Mouse (Mus musculus) CH12.LX (cell line): Measurements from ENCODE around the gene Prss29. TPM values are rescaled to one million over a fixed set of nuclear protein-coding genes. Genes with fewer than 3 reads are reported as not detected.

Experiments
- DNase-seq: peaks from one replicate; pipeline ENCODE4 v3.0.0-alpha.2; 2013; ENCODE audit errors: extremely low read depth
- H3K27ac ChIP-seq: 2 replicates; pipeline ENCODE4 v1.5.1; 2012; ENCODE audit warnings: low read depth, mild to moderate bottlenecking, control low read depth, moderate library complexity; ENCODE audit not compliant: insufficient read depth
- H3K27me3 ChIP-seq: replicated peaks from 2 replicates; pipeline ENCODE3; 2012; ENCODE audit warnings: inconsistent platforms
- H3K36me3 ChIP-seq, 2 experiments: replicated peaks in 1 of 2; 2 replicates each; pipeline versions ENCODE3 to v1.6.1; 2012; ENCODE audit warnings: inconsistent platforms in 1 of 2, low read length in 1 of 2, mild to moderate bottlenecking in 1 of 2, mixed read lengths in 1 of 2, moderate library complexity in 1 of 2; ENCODE audit not compliant: control insufficient read depth in 1 of 2, insufficient read depth in 1 of 2
- H3K4me1 ChIP-seq, 2 experiments: 2 replicates each; pipeline ENCODE4 v1.6.1; 2012; ENCODE audit warnings: inconsistent platforms in 1 of 2, moderate library complexity in 1 of 2; ENCODE audit not compliant: insufficient read depth in 2 of 2, control insufficient read depth in 1 of 2
- H3K4me2 ChIP-seq: 2 replicates; pipeline ENCODE4 v1.6.1; 2012; ENCODE audit warnings: low read depth, mild to moderate bottlenecking, control low read depth; ENCODE audit not compliant: poor library complexity, insufficient read depth, severe bottlenecking
- H3K4me3 ChIP-seq, 3 experiments: fragments of 150-350 bp in 1 of 3; sonication (generic) in 1 of 3; replicated peaks in 1 of 3; 2 replicates each; pipeline versions ENCODE3 to v1.5.1; 2011 to 2012; ENCODE audit warnings: low read depth in 2 of 3, low read length in 2 of 3, mild to moderate bottlenecking in 2 of 3, moderate library complexity in 2 of 3, control low read depth in 1 of 3, improper control_type of control experiment in 1 of 3, inconsistent platforms in 1 of 3, mixed read lengths in 1 of 3; ENCODE audit not compliant: poor library complexity in 1 of 3
- H3K79me2 ChIP-seq: replicated peaks from 2 replicates; pipeline ENCODE4 v1.6.1; 2012; ENCODE audit warnings: mild to moderate bottlenecking, moderate library complexity; ENCODE audit not compliant: control insufficient read depth, poor library complexity, insufficient read depth, severe bottlenecking; ENCODE audit errors: extremely low read depth
- H3K9ac ChIP-seq: 2 replicates; pipeline ENCODE4 v1.6.1; 2012; ENCODE audit warnings: low read depth, mild to moderate bottlenecking, control low read depth, moderate library complexity; ENCODE audit not compliant: insufficient read depth
- H3K9me3 ChIP-seq: replicated peaks from 2 replicates; pipeline ENCODE3; 2012; ENCODE audit warnings: low read length, inconsistent platforms, mixed read lengths
- BHLHE40 ChIP-seq: IDR thresholded peaks from 2 replicates; pipeline ENCODE4 v1.6.1; 2011; ENCODE audit warnings: mild to moderate bottlenecking, low read depth, low read length, improper control_type of control experiment
- CHD1 ChIP-seq: IDR thresholded peaks from 2 replicates; pipeline ENCODE4 v1.6.1; 2012; ENCODE audit warnings: low read depth, low read length, improper control_type of control experiment, inconsistent platforms
- CHD2 ChIP-seq: IDR thresholded peaks from 2 replicates; pipeline ENCODE4 v1.6.1; 2011; ENCODE audit warnings: low read length, improper control_type of control experiment
- E2F4 ChIP-seq: IDR thresholded peaks from 2 replicates; pipeline ENCODE4 v1.6.1; 2011; ENCODE audit warnings: low read depth, low read length, improper control_type of control experiment; ENCODE audit not compliant: insufficient replicate concordance
- EP300 ChIP-seq: IDR thresholded peaks from 2 replicates; pipeline ENCODE4 v1.6.1; 2011; ENCODE audit warnings: low read length, improper control_type of control experiment
- ETS1 ChIP-seq: conservative IDR thresholded peaks from 2 replicates; pipeline ENCODE4 v1.6.1; 2012; ENCODE audit warnings: low read depth, mild to moderate bottlenecking, inconsistent platforms, low read length, improper control_type of control experiment, moderate library complexity
- HCFC1 ChIP-seq: IDR thresholded peaks from 2 replicates; pipeline ENCODE4 v1.6.1; 2012; ENCODE audit warnings: low read depth, mild to moderate bottlenecking, inconsistent platforms, low read length, improper control_type of control experiment
- IRF4 ChIP-seq: IDR thresholded peaks from 2 replicates; pipeline ENCODE4 v1.6.1; 2014; ENCODE audit warnings: low read depth, mild to moderate bottlenecking, inconsistent platforms, low read length, improper control_type of control experiment
- KAT2A ChIP-seq: IDR thresholded peaks from 2 replicates; pipeline ENCODE4 v1.6.1; 2012; ENCODE audit warnings: low read length, improper control_type of control experiment, inconsistent platforms; ENCODE audit not compliant: insufficient replicate concordance
- MAFK ChIP-seq: IDR thresholded peaks from 2 replicates; pipeline ENCODE4 v1.6.1; 2011; ENCODE audit warnings: low read length, improper control_type of control experiment; ENCODE audit not compliant: insufficient replicate concordance
- MAZ ChIP-seq: IDR thresholded peaks from 2 replicates; pipeline ENCODE4 v1.6.1; 2012; ENCODE audit warnings: low read depth, mild to moderate bottlenecking, inconsistent platforms, low read length, improper control_type of control experiment, moderate library complexity
- MEF2A ChIP-seq: IDR thresholded peaks from 2 replicates; pipeline ENCODE4 v1.6.1; 2014; ENCODE audit warnings: low read depth, mild to moderate bottlenecking, inconsistent platforms, low read length, improper control_type of control experiment, borderline replicate concordance
- MXI1 ChIP-seq: IDR thresholded peaks from 2 replicates; pipeline ENCODE4 v1.6.1; 2011; ENCODE audit warnings: mild to moderate bottlenecking, low read depth, low read length, improper control_type of control experiment
- MYC ChIP-seq: IDR thresholded peaks from 2 replicates; pipeline ENCODE4 v1.6.1; 2011; ENCODE audit warnings: low read depth, mild to moderate bottlenecking, improper control_type of control experiment, low read length
- NELFE ChIP-seq: IDR thresholded peaks from 2 replicates; pipeline ENCODE4 v1.6.1; 2011; ENCODE audit warnings: low read depth, low read length, improper control_type of control experiment
- NRF1 ChIP-seq: IDR thresholded peaks from 2 replicates; pipeline ENCODE4 v1.6.1; 2014; ENCODE audit warnings: low read depth, mild to moderate bottlenecking, inconsistent platforms, low read length, improper control_type of control experiment, moderate library complexity
- POLR2A ChIP-seq: IDR thresholded peaks from 2 replicates; pipeline ENCODE4 v1.6.1; 2011; ENCODE audit warnings: low read depth, mild to moderate bottlenecking, improper control_type of control experiment, low read length
- POLR2AphosphoS2 ChIP-seq: IDR thresholded peaks from 2 replicates; pipeline ENCODE4 v1.6.1; 2011; ENCODE audit warnings: low read depth, low read length, improper control_type of control experiment
- RAD21 ChIP-seq: IDR thresholded peaks from 2 replicates; pipeline ENCODE4 v1.6.1; 2011; ENCODE audit warnings: low read depth, mild to moderate bottlenecking, low read length, improper control_type of control experiment, moderate library complexity
- RCOR1 ChIP-seq: conservative IDR thresholded peaks from 2 replicates; pipeline ENCODE4 v1.6.1; 2012; ENCODE audit warnings: low read depth, mild to moderate bottlenecking, inconsistent platforms, low read length, improper control_type of control experiment
- SIN3A ChIP-seq: IDR thresholded peaks from 2 replicates; pipeline ENCODE4 v1.6.1; 2012; ENCODE audit warnings: low read length, improper control_type of control experiment, inconsistent platforms
- TBP ChIP-seq: conservative IDR thresholded peaks from 2 replicates; pipeline ENCODE4 v1.6.1; 2011; ENCODE audit warnings: low read depth, low read length, improper control_type of control experiment
- USF2 ChIP-seq: conservative IDR thresholded peaks from 2 replicates; pipeline ENCODE4 v1.6.1; 2011; ENCODE audit warnings: low read depth, low read length, improper control_type of control experiment
- ZC3H11A ChIP-seq: IDR thresholded peaks from 2 replicates; pipeline ENCODE4 v1.6.1; 2012; ENCODE audit warnings: low read depth, mild to moderate bottlenecking, inconsistent platforms, low read length, improper control_type of control experiment
- ZKSCAN1 ChIP-seq: IDR thresholded peaks from 2 replicates; pipeline ENCODE4 v1.6.1; 2012; ENCODE audit warnings: low read depth, inconsistent platforms, low read length, improper control_type of control experiment, borderline replicate concordance
- ZMIZ1 ChIP-seq: IDR thresholded peaks from 2 replicates; pipeline ENCODE4 v1.6.1; 2012; ENCODE audit warnings: low read depth, mild to moderate bottlenecking, inconsistent platforms, low read length, improper control_type of control experiment
- dilution Hi-C: fragments of 300-500 bp; cut with MboI; formaldehyde crosslinking; loops from 2 replicates; pipeline ENCODE4 v1.14.3; 2020; ENCODE audit warnings: low sequenced_read_pairs; ENCODE audit not compliant: extremely low pct_unique_long_range_greater_than_20kb, extremely low pct_ligation_motif_present
- in situ Hi-C: fragments of 300-500 bp; cut with MboI; formaldehyde crosslinking; loops from 3 replicates; pipeline ENCODE4 v1.14.3; 2019; ENCODE audit warnings: low sequenced_read_pairs, low pct_ligation_motif_present, low pct_unique_long_range_greater_than_20kb, mixed read lengths
- polyA plus RNA-seq: library from polyadenylated mRNA; unstranded; fragments of >175 nt; gene quantifications from 2 replicates; pipeline ENCODE4 v1.2.1, GENCODE M21; 2012; ENCODE audit warnings: low read depth; ENCODE audit not compliant: insufficient read length
- total RNA-seq, 2 experiments: library from RNA; depleted of rRNA; stranded (reverse); fragments of 300-350 nt in 1 of 2; fragments of >200 nt in 1 of 2; gene quantifications; 2 replicates each; pipeline ENCODE4 v1.2.3; 2012 to 2014

Prss29 gene
- total and polyA plus RNA-seq, 3 experiments, result not detected

DNA sequence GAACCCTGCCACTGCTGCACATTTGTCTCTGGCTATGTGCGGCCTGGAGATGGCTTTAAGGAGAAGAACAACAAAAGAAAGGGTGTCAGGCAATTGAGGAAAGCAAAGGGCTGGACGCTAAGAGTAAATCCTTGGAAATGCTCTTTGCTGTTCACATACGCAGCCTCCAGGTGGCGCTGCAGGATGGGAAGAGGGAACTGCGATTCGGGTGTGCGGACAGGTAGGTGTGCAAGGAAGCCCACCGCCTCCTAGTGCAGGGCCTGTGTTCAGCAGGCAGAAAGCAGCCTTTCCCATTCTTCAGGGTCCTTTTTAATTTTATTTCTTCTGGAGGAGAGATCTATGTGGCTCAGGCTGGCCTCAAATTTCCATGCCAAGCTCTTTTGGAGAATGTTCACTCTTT lies 15.5 kb downstream of the Prss29 start (continued):
- no peak for TF ChIP-seq POLR2AphosphoS2
- TF ChIP-seq ETS1, result no peak
- no peak for TF ChIP-seq MEF2A
- TF ChIP-seq CHD2, result no peak
- no peak for TF ChIP-seq MAFK
- TF ChIP-seq ZMIZ1, result no peak
- TF ChIP-seq ZKSCAN1, result no peak
- TF ChIP-seq HCFC1, result no peak
- TF ChIP-seq ZC3H11A, result 0 out of 2 replicates have a peak, but pooled peaks have one; percentile 4
- no peak; the same call in 1 of the 2 replicates for TF ChIP-seq NELFE
- no peak for TF ChIP-seq BHLHE40

DNA sequence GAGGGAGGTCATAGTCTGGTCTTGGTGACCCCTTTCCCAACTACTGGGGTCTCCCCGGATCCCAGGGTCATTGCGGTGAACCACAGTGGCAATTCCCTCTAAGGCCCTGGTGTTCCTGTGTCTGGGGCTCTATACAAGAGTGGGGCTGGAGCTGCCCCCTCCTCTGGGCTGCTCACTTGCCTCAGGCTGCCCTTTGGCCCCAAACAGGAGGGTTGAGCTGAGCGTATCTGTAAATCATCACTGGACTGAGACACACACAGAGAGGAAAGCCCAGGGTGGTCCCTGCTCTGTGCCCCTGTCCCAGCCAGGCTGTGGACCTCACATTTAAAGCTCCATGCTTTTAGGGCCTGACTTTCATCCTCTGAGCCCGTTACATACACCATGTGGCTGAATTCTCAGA lies 19.8 kb downstream of the Prss29 start:
- H3K79me2 ChIP-seq, result no peaks in the 10 kb centered on the region
- H3K36me3 ChIP-seq, result no peaks in the 10 kb centered on the region
- no peak for DNase-seq
- in situ Hi-C loops (no loop called here), dilution Hi-C loops (no loop called here)
- peaks cover 24% of the 10 kb centered on the region for H3K9me3 ChIP-seq
- H3K4me3 ChIP-seq, result no peak overlapping the region
- H3K27me3 ChIP-seq, result peaks cover 86% of the 10 kb centered on the region
- H3K27ac ChIP-seq, result no peak overlapping the region
- no peak overlapping the region for H3K9ac ChIP-seq
- TF ChIP-seq ZC3H11A (no peak), NRF1 (no peak), BHLHE40 (no peak), CHD1 (no peak), RAD21 (no peak), MYC (no peak), KAT2A (no peak), MAFK (no peak), MXI1 (no peak), HCFC1 (no peak)
- no peak overlapping the region for H3K4me2 ChIP-seq
- H3K4me1 ChIP-seq, result no peaks in the 10 kb centered on the region

DNA sequence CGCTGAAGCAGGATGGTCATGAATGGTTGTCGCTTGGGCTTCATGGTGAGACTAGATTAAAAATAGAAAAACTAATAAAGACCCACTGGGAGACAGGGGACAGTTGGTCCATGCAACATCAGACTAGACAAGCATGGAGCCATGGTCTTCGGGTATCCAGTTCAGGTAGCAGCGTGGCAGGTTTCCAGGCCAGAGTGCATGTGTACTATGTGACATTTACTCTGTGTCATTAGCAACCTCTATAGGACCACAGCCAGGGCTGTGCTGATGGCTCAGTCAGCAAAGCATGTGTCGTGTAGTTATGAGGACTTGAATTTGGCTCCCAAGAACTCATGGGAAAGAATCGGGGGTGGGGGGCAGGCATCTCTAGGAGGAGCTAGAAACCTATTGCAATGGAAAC lies 21.5 kb downstream of the Prss29 start:
- no peak for DNase-seq

More for the DNA sequence above, 21.5 kb downstream of the Prss29 start:
- no peak overlapping the region for H3K9ac ChIP-seq
- peaks cover 24% of the 10 kb centered on the region for H3K9me3 ChIP-seq
- H3K79me2 ChIP-seq, result no peaks in the 10 kb centered on the region
- TF ChIP-seq RAD21, result no peak
- TF ChIP-seq ZMIZ1, result no peak
- TF ChIP-seq SIN3A, result no peak
- TF ChIP-seq RCOR1, result no peak
- TF ChIP-seq NELFE, result no peak
- no peak for TF ChIP-seq USF2
- TF ChIP-seq ZC3H11A, result no peak
- no peak for TF ChIP-seq EP300
- TF ChIP-seq E2F4, result no peak
- no peak for TF ChIP-seq BHLHE40
- TF ChIP-seq MAZ, result no peak
- TF ChIP-seq MYC, result no peak
- TF ChIP-seq IRF4, result no peak
- no peak for TF ChIP-seq TBP
- TF ChIP-seq MXI1, result no peak
- no peak for TF ChIP-seq ETS1
- TF ChIP-seq MAFK, result no peak
- TF ChIP-seq POLR2A, result no peak
- no peak overlapping the region for H3K4me3 ChIP-seq
- no peak overlapping the region for H3K27ac ChIP-seq
- H3K4me1 ChIP-seq, result no peaks in the 10 kb centered on the region
- dilution Hi-C loops (no loop called here), in situ Hi-C loops (no loop called here)
- H3K36me3 ChIP-seq, result no peaks in the 10 kb centered on the region
- H3K27me3 ChIP-seq, result peaks cover 86% of the 10 kb centered on the region
- H3K4me2 ChIP-seq, result no peak overlapping the region
